Mouse (Mus musculus) left cerebral cortex, postnatal 14 days (tissue): ENCODE results near the gene Smyd2. TPM values are rescaled to one million over a fixed set of nuclear protein-coding genes. Genes with fewer than 3 reads are reported as not detected.

Source experiments
- DNase-seq, 2 experiments: peaks; one replicate each; pipeline ENCODE4 v3.0.0; 2021 to 2022; ENCODE audit warnings: low spot score in 2 of 2, mixed read lengths in 1 of 2
- intact Hi-C: fragments of 180-260 bp; cut with DNase I; formaldehyde crosslinking; loops from one replicate; pipeline ENCODE4 v1.15.1; 2025
- total RNA-seq, 2 experiments: library from RNA; stranded (reverse); gene quantifications; 2 replicates each; pipeline ENCODE4 v1.2.3; 2021

Smyd2 gene
- total RNA-seq, 2 experiments from 2014 or later = 110 to 113 TPM

DNA sequence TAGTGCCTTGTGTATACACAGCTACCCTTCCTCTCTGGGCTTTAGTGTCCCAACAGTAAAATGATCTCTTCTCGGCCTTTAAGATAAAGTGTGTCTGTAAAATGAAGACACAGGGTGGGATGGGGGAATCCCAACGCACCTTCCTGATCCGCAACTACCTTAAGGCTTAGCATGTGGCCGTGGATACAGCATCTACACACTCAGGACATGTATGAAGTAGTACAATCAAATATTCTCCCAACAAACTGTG is 670 bp downstream of the Smyd2 start:
- no peak for DNase-seq
- intact Hi-C loops = loop anchor here (2.0 kb wide), 1 partner anchor 39 kb away; no protein-coding TSS in a partner anchor

- intact Hi-C loops = loop anchor here (2.0 kb wide), 1 partner anchor 40 kb away; no protein-coding TSS in a partner anchor
Measured at GRCm38 (mm10) chr1:189920701-189921567, 1.2 kb downstream of the Smyd2 start.

GRCm38 (mm10) chr1:189919756-189920155 is 2.4 kb downstream of the Smyd2 start:
- intact Hi-C loops = loop anchor here (2.0 kb wide), 1 partner anchor 41 kb away; no protein-coding TSS in a partner anchor
- peak; percentile 44 to 62 for DNase-seq

More at GRCm38 (mm10) chr1:189920701-189921567, 1.2 kb downstream of the Smyd2 start:
- no peak for DNase-seq

- intact Hi-C loops = no loop called here
- DNase-seq = no peak
Measured at GRCm38 (mm10) chr1:189917126-189917500, 5.0 kb downstream of the Smyd2 start.

DNA sequence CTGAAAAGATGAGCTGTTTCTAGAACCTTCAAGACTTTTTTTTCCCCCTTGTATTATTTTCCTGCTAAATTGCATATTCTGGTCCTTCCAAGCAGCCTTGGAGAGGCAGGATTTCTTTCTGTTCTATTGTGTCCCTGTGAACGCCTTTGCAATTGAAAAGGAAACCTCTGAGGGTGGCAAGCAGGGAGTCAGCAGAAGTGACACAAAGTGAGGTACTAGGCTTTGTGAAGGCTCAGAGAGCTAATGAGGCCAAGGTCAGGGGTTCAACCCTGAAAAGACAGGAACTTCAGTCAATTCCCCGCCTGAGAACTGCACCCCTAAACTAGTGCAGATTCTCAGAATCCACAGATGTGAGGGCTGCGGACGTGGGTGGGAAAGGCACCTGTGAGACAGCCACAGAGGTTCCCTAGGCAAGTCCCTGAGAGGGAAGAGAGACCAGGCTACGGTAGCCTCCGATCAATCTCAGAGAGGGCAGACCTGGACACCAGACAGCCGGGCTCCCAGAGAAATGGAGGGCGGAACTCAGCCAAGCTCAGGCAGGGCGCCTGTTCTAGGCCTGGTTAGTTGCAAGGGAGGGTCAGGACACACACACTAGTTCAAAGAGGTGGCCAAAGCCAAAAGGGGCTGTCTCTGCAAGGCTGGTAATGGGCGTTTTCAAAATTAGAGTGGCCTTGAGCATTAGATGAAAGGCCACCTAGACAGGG is 5.6 kb downstream of the Smyd2 start:
- DNase-seq = no peak
- intact Hi-C loops = no loop called here

- intact Hi-C loops = no loop called here
- no peak for DNase-seq
Measured at GRCm38 (mm10) chr1:189913093-189913760, 8.9 kb downstream of the Smyd2 start.

- intact Hi-C loops = no loop called here
- no peak for DNase-seq
Measured at GRCm38 (mm10) chr1:189910685-189911345, 11.3 kb downstream of the Smyd2 start.

GRCm38 (mm10) chr1:189903169-189903568 is 19.0 kb downstream of the Smyd2 start:
- intact Hi-C loops = no loop called here
- DNase-seq = no peak

- intact Hi-C loops = no loop called here
- no peak for DNase-seq
Measured at GRCm38 (mm10) chr1:189902413-189902812, 19.8 kb downstream of the Smyd2 start.

DNA sequence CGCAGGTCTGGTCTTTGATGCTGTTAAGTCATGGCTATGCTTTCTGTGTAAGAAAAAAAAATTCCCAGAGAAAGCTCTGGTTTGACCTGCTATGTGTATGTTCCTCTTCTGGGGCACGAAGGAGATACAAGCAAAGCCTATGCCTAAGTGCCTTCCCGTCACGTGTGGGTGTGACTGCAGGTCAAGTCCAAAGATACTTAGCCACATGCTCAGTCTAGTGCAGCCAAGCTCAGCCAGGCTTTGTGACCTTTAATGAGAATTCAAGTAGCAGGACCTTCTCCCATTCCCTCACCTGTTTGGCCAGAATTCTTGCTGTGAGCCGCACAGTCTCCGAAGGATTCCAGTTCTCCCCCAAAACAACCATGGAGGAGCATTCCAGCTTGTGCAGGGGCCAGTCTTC is 22.6 kb downstream of the Smyd2 start:
- DNase-seq = no peak
- intact Hi-C loops = no loop called here

DNA sequence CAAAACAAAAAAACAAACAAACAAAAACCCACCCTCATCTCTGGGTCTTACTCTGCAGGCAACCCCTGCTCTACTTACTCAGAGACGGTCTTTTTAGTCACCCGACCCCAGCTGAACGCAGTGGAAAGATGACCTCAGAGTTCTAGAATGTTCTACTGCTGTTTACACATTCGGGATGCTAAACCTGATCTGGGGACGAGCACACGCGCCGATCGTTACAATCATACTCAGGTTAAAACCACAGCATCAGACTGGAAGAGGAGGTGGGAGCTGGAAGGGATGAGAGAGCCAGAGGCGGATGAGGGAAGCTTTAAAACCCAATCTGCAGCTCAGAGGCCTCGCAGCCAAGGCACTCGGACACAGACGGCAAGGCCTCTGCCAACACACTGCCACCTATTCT is 23.5 kb downstream of the Smyd2 start:
- no peak for DNase-seq
- intact Hi-C loops = no loop called here

DNA sequence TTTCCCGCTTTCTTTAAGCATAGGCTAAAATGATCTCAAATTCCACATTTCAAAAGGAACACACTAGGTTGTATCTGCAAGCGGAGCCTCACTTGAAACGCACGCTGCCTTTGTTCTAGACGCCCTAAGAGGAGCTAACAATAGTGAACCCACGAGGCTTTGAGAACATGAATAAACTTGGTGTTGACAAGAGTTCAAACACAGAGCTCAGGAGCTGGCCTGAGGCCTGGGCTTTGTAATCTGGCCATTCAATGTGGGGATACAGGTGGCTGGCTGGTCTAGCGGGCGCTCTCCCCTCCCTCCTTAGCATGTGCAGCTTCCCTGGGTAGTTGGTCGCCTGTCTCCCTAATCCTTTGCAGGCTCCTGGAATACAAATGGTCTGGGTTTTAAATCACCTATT is 24.3 kb downstream of the Smyd2 start:
- DNase-seq = no peak
- intact Hi-C loops = no loop called here

GRCm38 (mm10) chr1:189894191-189894590 is 28.0 kb downstream of the Smyd2 start:
- peak in 1 of 2 experiments; percentile 25 for DNase-seq
- intact Hi-C loops = no loop called here

DNA sequence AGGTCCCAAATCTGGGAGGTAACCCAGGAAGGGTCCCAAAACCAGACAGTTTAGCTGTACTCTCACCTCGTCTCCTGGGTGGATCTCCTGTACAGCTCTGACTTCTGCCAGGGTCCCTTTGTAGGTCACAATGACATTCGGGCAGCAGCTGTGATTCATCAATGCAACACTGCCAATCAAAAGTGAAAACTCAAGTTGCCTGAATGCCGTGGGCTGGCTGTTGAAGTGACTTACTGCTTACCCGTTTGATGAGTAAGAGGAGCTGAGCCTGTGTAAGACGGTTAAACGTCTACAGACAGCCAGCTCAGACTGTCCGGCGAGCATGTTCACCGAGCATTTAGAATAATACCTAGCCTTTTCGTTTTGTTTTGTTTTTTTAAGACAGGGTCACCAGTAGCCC is 33.4 kb downstream of the Smyd2 start:
- no peak for DNase-seq
- intact Hi-C loops = no loop called here

DNA sequence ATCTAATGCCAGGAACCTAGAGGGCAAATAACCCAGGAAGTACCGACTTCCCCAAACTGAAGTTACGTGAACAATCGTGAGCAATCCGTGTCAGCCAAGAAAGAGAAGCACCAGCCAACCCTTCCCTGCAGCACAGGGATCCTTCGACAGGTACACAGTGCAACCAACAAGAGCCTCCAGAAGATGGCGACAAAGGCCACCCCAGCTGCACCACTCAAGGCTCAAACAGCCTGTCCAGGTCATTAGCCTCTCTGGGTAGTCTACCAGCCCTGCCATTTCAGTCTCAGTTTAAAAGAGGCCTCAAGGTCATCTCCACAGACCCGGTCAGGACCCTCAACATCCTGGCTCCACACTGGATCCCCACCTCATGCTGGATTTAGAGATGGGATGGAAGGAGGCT is 34.6 kb downstream of the Smyd2 start:
- DNase-seq = peak; percentile 50 to 68
- intact Hi-C loops = loop anchor here (1.0 kb wide), 2 partner anchors 40 to 86 kb away; no protein-coding TSS in a partner anchor

DNA sequence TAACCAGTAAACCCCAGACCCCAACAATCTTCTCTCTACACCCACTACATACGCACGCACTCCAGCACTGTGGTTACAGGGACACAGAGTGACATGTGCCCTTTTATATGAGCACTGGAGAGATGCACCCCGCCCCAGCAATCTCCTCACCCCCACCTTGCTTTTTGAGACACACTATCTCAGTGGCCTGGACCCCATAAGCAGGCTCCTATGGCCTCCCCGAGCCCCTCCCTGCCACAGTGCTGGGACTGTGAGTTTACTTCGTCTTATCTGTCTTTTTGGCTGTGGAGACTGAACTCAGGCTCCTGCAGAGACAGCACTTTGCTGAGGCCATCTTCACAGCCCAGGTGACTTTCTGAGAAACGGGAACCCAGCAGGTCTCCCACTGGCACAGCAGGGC is 36.2 kb downstream of the Smyd2 start:
- DNase-seq = no peak
- intact Hi-C loops = no loop called here

GRCm38 (mm10) chr1:189884951-189885350 is 37.2 kb downstream of the Smyd2 start:
- no peak for DNase-seq
- intact Hi-C loops = loop anchor here (5.0 kb wide), 2 partner anchors 183 to 863 kb away; no protein-coding TSS in a partner anchor

DNA sequence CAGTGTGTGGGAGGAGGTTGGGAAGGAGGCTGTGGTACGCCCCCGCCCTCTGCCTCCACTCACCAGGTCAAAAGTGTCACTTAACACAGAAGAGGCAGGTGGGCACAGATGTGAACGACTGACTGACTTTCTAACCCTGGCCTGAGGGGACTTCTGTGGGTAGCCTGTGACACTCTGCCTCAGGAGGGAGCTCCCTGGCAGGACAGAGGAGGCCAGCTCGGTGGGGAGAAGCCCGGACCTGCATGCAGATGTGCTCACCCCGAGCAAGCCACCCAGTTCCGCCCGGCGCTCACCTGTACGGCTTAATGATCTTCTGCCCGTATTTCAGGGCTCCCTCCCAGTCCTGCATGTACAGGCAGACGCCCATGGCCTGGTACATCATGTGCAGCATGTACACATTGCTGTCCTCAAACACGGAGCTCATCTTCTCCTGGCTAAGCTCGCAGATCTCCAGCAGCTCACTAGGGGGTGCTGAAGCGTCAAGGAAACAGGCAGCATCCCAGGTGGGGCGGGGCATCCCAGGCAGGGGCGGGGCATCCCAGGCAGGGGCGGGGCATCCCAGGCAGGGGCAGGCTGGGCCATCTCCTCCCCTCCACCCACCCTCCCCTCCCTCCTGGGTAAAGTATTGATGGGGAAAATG is 38.5 kb downstream of the Smyd2 start:
- intact Hi-C loops = loop anchor here (5.0 kb wide), 2 partner anchors 181 to 861 kb away; no protein-coding TSS in a partner anchor
- peak; percentile 69 to 79 for DNase-seq

- peak in 1 of 2 experiments; percentile 44 for DNase-seq
- intact Hi-C loops = loop anchor here (5.0 kb wide), 2 partner anchors 181 to 861 kb away; no protein-coding TSS in a partner anchor
Measured at GRCm38 (mm10) chr1:189882886-189883285, 39.3 kb downstream of the Smyd2 start.
